Mouse (Mus musculus): ENCODE results near the gene Olfr432.

- TF ChIP-seq TCF12 (IDR thresholded peaks at IDR 0.05; ENCODE audit: insufficient read depth, poor library complexity, severe bottlenecking) (no peak), MYOD1 (IDR thresholded peaks at IDR 0.05; ENCODE audit: control insufficient read depth in 1 of 3, insufficient read length in 2 of 3, low read depth in 2 of 3) (no peak), POLR2A (IDR thresholded peaks at IDR 0.05; ENCODE audit: insufficient read length, low read depth) (no peak), POLR2AphosphoS2 (IDR thresholded peaks at IDR 0.05; ENCODE audit: insufficient read length, low read depth) (no peak), USF1 (IDR thresholded peaks at IDR 0.05; ENCODE audit: low read depth) (no peak), E2F4 (IDR thresholded peaks at IDR 0.05; ENCODE audit: insufficient read depth) (no peak), MAX (IDR thresholded peaks at IDR 0.05; ENCODE audit: low read depth) (no peak), TCF3 (IDR thresholded peaks at IDR 0.05; ENCODE audit: insufficient read length, low read depth) (no peak)
These were observed 47.6 kb downstream of the Olfr432 start, which contains the start of gene Olfr427 for GRCm38 (mm10) chr1:174096591-174096990.

Data from myocyte (in vitro differentiated cells).